8 mouse cellular contexts compared by ENCODE assay signal in genomic region chr10:127739083-127739660, GRCm38 (mm10). TPM values are rescaled to one million over a fixed set of nuclear protein-coding genes. Genes with fewer than 3 reads are reported as not detected.
A peak's percentile ranks its signal among the peaks of the same experiment; 100 is the strongest.
DNase-seq lines count a peak whose midpoint lies in the region; ATAC-seq and TF ChIP-seq lines count a peak whose summit lies in the region.

Gene Zbtb39, plus strand, starts transcription at chr10:127739538.

- H3ac ChIP-seq in myocyte (ENCODE audit: control insufficient read depth, insufficient read length) = peak within 1 kb of the TSS; percentile 95

- peak; percentile 61 for TF ChIP-seq CTCF in liver, adult 2 months (IDR thresholded peaks at IDR 0.05; ENCODE audit: low read depth, low read length)

- H3K4me2 ChIP-seq in embryonic facial prominence, embryonic 13.5 days = peak within 1 kb of the TSS; percentile 73
- H3K4me2 ChIP-seq in myocyte (ENCODE audit: low read depth) = peak within 1 kb of the TSS; percentile 75

- peaks cover 8% of the 10 kb centered on the region for H3K4me1 ChIP-seq in embryonic facial prominence, embryonic 13.5 days
- peaks cover 25% of the 10 kb centered on the region for H3K4me1 ChIP-seq in heart, embryonic 10.5 days
- peaks cover 24% of the 10 kb centered on the region for H3K4me1 ChIP-seq in liver, adult 2 months (ENCODE audit: control insufficient read depth, insufficient read depth, low read length)

- H3K4me3 ChIP-seq in embryonic facial prominence, embryonic 13.5 days = peak within 1 kb of the TSS; percentile 97
- H3K4me3 ChIP-seq in heart, embryonic 10.5 days = peak within 1 kb of the TSS; percentile 99
- peak within 1 kb of the TSS; percentile 96 for H3K4me3 ChIP-seq in liver, adult 2 months (ENCODE audit: insufficient read depth, low read depth, low read length)
- peak within 1 kb of the TSS; percentile 34 for H3K4me3 ChIP-seq in myocyte

- peak; percentile 66 for DNase-seq in 416B (ENCODE audit: low read depth)
- peak; percentile 90 for DNase-seq in adrenal gland, postnatal 25 days
- peak; percentile 89 for DNase-seq in heart, embryonic 10.5 days (ENCODE audit: low spot score)
- peak; percentile 81 for DNase-seq in kidney, adult 9 months
- DNase-seq in liver, adult 2 months (ENCODE audit: extremely low read depth, low read depth, low spot score) = no peak
- peak; percentile 79 to 93 for DNase-seq in spleen, postnatal 4 days (ENCODE audit: low spot score in 2 of 2)

- no peaks in the 10 kb centered on the region for H3K27me3 ChIP-seq in embryonic facial prominence, embryonic 13.5 days
- no peaks in the 10 kb centered on the region for H3K27me3 ChIP-seq in heart, embryonic 10.5 days (ENCODE audit: insufficient read depth, poor library complexity, severe bottlenecking)
- no peaks in the 10 kb centered on the region for H3K27me3 ChIP-seq in liver, adult 2 months (ENCODE audit: control insufficient read depth, insufficient read depth, low read length)
- H3K27me3 ChIP-seq in myocyte (ENCODE audit: control insufficient read depth, insufficient read depth, insufficient read length) = peaks cover 6% of the 10 kb centered on the region

- WGBS in embryonic facial prominence, embryonic 13.5 days = under 1% methylated on average over 44 of the region's 61 CpGs
- 3% methylated on average over 61 of the region's 61 CpGs for whole genome bisulfite sequencing in heart, embryonic 10.5 days
- 1% methylated on average over 48 of the region's 61 CpGs for WGBS in liver, adult 2 months

- peak within 1 kb of the TSS; percentile 98 for H3K9ac ChIP-seq in embryonic facial prominence, embryonic 13.5 days
- peak within 1 kb of the TSS; percentile 100 for H3K9ac ChIP-seq in liver, adult 2 months (ENCODE audit: low read depth, low read length)

- H3K27ac ChIP-seq in embryonic facial prominence, embryonic 13.5 days = peak within 1 kb of the TSS; percentile 87
- peak within 1 kb of the TSS; percentile 96 for H3K27ac ChIP-seq in heart, embryonic 10.5 days
- peak within 1 kb of the TSS; percentile 98 for H3K27ac ChIP-seq in liver, adult 2 months (replicated peaks; ENCODE audit: insufficient read depth, low read depth, low read length)

- peaks cover 29% of the 10 kb centered on the region for H3K36me3 ChIP-seq in embryonic facial prominence, embryonic 13.5 days
- H3K36me3 ChIP-seq in heart, embryonic 10.5 days = peaks cover 29% of the 10 kb centered on the region
- peaks cover 20% of the 10 kb centered on the region for H3K36me3 ChIP-seq in liver, adult 2 months (ENCODE audit: control insufficient read depth, insufficient read depth, low read length)
- no peaks in the 10 kb centered on the region for H3K36me3 ChIP-seq in myocyte (ENCODE audit: control insufficient read depth, insufficient read depth)

- 0 out of 2 replicates have a peak, but pooled peaks have one; percentile 5 for TF ChIP-seq POLR2A in liver, adult 2 months (IDR thresholded peaks at IDR 0.05; ENCODE audit: extremely low read depth, insufficient read depth, low read length)
- TF ChIP-seq POLR2A in myocyte (IDR thresholded peaks at IDR 0.05; ENCODE audit: insufficient read length, low read depth) = peak; percentile 81

- H3K79me2 ChIP-seq in liver, adult 2 months (ENCODE audit: control insufficient read depth, insufficient read depth, low read length) = peaks cover 35% of the 10 kb centered on the region
- H3K79me2 ChIP-seq in myocyte (ENCODE audit: control insufficient read depth, insufficient read depth) = peaks cover 28% of the 10 kb centered on the region

- peak; percentile 76 for ATAC-seq in embryonic facial prominence, embryonic 13.5 days (ENCODE audit: insufficient number of reproducible peaks, insufficient read depth, low FRiP score, low TSS enrichment, low read depth)

- no peaks in the 10 kb centered on the region for H3K9me3 ChIP-seq in embryonic facial prominence, embryonic 13.5 days
- H3K9me3 ChIP-seq in heart, embryonic 10.5 days = no peaks in the 10 kb centered on the region

TF ChIP-seq in myocyte, 11 proteins besides CTCF, POLR2A, EP300 and RAD21:
- no peak for TF ChIP-seq SRF (IDR thresholded peaks at IDR 0.05; ENCODE audit: control insufficient read depth, insufficient read length, low read depth)
- peak; percentile 18 for TF ChIP-seq POLR2AphosphoS2 (IDR thresholded peaks at IDR 0.05; ENCODE audit: insufficient read length, low read depth)
- TF ChIP-seq TCF12 (IDR thresholded peaks at IDR 0.05; ENCODE audit: insufficient read depth, poor library complexity, severe bottlenecking) = no peak
- no peak for TF ChIP-seq MYOG (IDR thresholded peaks at IDR 0.05; ENCODE audit: control insufficient read depth in 1 of 3, insufficient read depth in 1 of 3, insufficient read length in 2 of 3, low read depth in 2 of 3)
- TF ChIP-seq E2F4 (IDR thresholded peaks at IDR 0.05; ENCODE audit: insufficient read depth) = no peak

RNA-seq across cellular contexts. Expression of gene Zbtb39, which starts in this region (rescaled TPM):
- total RNA-seq in adrenal gland, postnatal 25 days (2021) = 12.3 and 13.5 TPM in 2 replicates
- 3.7 TPM in 2 replicates for polyA plus RNA-seq in embryonic facial prominence, embryonic 13.5 days (2015; fragmentation: Nextera tagmentation; extraction: Ambion mirVana)
- polyA plus RNA-seq in heart, embryonic 10.5 days (2016; fragmentation: Nextera tagmentation; extraction: Ambion mirVana) = 2.4 and 4.9 TPM in 2 replicates
- 4.1 and 5.8 TPM in 2 replicates for total RNA-seq in liver, adult 2 months (2014; rRNA removed)
- polyA plus RNA-seq in liver, adult 2 months (2012; rRNA removed) = 5.3 and 5.9 TPM in 2 replicates
- 3.2 TPM for polyA plus RNA-seq in myocyte (2012; fragmentation: generic; extraction: Trizol)

Comparison
In these comparisons a context has a peak if more than half of its experiments do, and no peak if none do; other contexts are left out.
1. H3K4me3 ChIP-seq: peak in every context shown above with its lines; median percentile 99 in heart, embryonic 10.5 days; 97 in embryonic facial prominence, embryonic 13.5 days; 96 in liver, adult 2 months; 34 in myocyte.